Mouse (Mus musculus) stomach, embryonic 16.5 days (tissue): ENCODE results near the gene Csde1. TPM values are rescaled to one million over a fixed set of nuclear protein-coding genes. Genes with fewer than 3 reads are reported as not detected.

Experiments
- ATAC-seq: fragments of 200-750 bp; cut with Nextera tagmentation; 2 replicates; pipeline ENCODE4 v1.8.0; 2017; ENCODE audit warnings: moderate number of reproducible peaks, moderate TSS enrichment; ENCODE audit not compliant: insufficient read depth, low FRiP score
- H3K27ac ChIP-seq: fragments of 300-500 bp; sonication (generic); 2 replicates; pipeline ENCODE4 v1.5.1; 2014; ENCODE audit warnings: low read length
- H3K27me3 ChIP-seq: fragments of 300-500 bp; sonication (generic); 2 replicates; pipeline ENCODE4 v1.6.1; 2014; ENCODE audit warnings: low read length, control low read depth, mixed read lengths; ENCODE audit not compliant: control insufficient read depth, insufficient read depth
- H3K36me3 ChIP-seq: fragments of 300-500 bp; sonication (generic); 2 replicates; pipeline ENCODE4 v1.6.1; 2014; ENCODE audit warnings: low read length; ENCODE audit not compliant: control insufficient read depth, insufficient read depth
- H3K4me1 ChIP-seq: fragments of 300-500 bp; sonication (generic); 2 replicates; pipeline ENCODE4 v1.6.1; 2014; ENCODE audit warnings: low read length, control low read depth, mixed read lengths; ENCODE audit not compliant: control insufficient read depth, insufficient read depth
- H3K4me2 ChIP-seq: fragments of 300-500 bp; sonication (generic); 2 replicates; pipeline ENCODE4 v1.6.1; 2014; ENCODE audit warnings: low read depth, low read length, mixed read lengths
- H3K4me3 ChIP-seq: fragments of 300-500 bp; sonication (generic); replicated peaks from 2 replicates; pipeline ENCODE4 v1.5.1; 2014; ENCODE audit warnings: mild to moderate bottlenecking, low read length
- H3K9ac ChIP-seq: fragments of 300-500 bp; sonication (generic); 2 replicates; pipeline ENCODE4 v1.6.1; 2014; ENCODE audit warnings: low read length
- H3K9me3 ChIP-seq: fragments of 300-500 bp; sonication (generic); replicated peaks from 2 replicates; pipeline ENCODE4 v1.6.1; 2016; ENCODE audit warnings: low read length, control low read depth; ENCODE audit not compliant: control insufficient read depth
- WGBS: fragments of 180-500 bp; shearing (Covaris S2); extraction: QIAGEN DNeasy Blood & Tissue Kit; methylation state at CpG from one replicate; pipeline ENCODE4 v1.1.7; 2014; 5-methylcytosine and 5-hydroxymethylcytosine counted together
- polyA plus RNA-seq: library from polyadenylated mRNA; unstranded; fragments of >200 nt; fragmentation: Nextera tagmentation; extraction: Ambion mirVana; gene quantifications from 2 replicates; pipeline ENCODE4 v1.2.1, GENCODE M21; 2015

Csde1 gene
- polyA plus RNA-seq, 1 experiment from 2014 or later: 312 TPM

- Histone ChIP-seq H3K9me3 (no peaks in the 10 kb centered on the region), H3K4me2 (peak within 1 kb of the TSS; percentile 63), H3K9ac (peak within 1 kb of the TSS; percentile 93), H3K4me3 (peak within 1 kb of the TSS; percentile 82), H3K36me3 (peaks cover 16% of the 10 kb centered on the region), H3K4me1 (0 out of 2 replicates have a peak, but pooled peaks cover 10% of the 10 kb centered on the region), H3K27me3 (no peaks in the 10 kb centered on the region), H3K27ac (peak within 1 kb of the TSS; percentile 96)
- WGBS: under 1% methylated on average over 51 of the region's 60 CpGs
- peak; percentile 97 for ATAC-seq
These were observed 24.5 kb upstream of the Csde1 start, which contains the start of gene Sike1 for GRCm38 (mm10) chr3:102995605-102996321. Sike1 (plus strand) TSS chr3:102995708.

- Histone ChIP-seq H3K27ac (no peak overlapping the region), H3K36me3 (peaks cover 19% of the 10 kb centered on the region), H3K4me2 (no peak overlapping the region), H3K9me3 (no peaks in the 10 kb centered on the region), H3K9ac (no peak overlapping the region), H3K4me1 (0 out of 2 replicates have a peak, but pooled peaks cover 10% of the 10 kb centered on the region), H3K4me3 (no peak overlapping the region), H3K27me3 (no peaks in the 10 kb centered on the region)
- 63% methylated on average over 10 of the region's 10 CpGs for WGBS
- ATAC-seq: no peak
These were observed 23.2 kb upstream of the Csde1 start for GRCm38 (mm10) chr3:102997036-102997435.

GRCm38 (mm10) chr3:102997591-102997990 is 22.6 kb upstream of the Csde1 start:
- Histone ChIP-seq H3K27ac (no peak overlapping the region), H3K9ac (no peak overlapping the region), H3K27me3 (no peaks in the 10 kb centered on the region), H3K4me3 (no peak overlapping the region), H3K4me2 (no peak overlapping the region), H3K36me3 (peaks cover 19% of the 10 kb centered on the region), H3K9me3 (no peaks in the 10 kb centered on the region), H3K4me1 (0 out of 2 replicates have a peak, but pooled peaks cover 10% of the 10 kb centered on the region)
- ATAC-seq: no peak
- 78% methylated on average over 3 of the region's 3 CpGs for WGBS

- H3K4me3 ChIP-seq: no peak overlapping the region
- 0 out of 2 replicates have a peak, but pooled peaks cover under 1% of the 10 kb centered on the region for H3K4me1 ChIP-seq
- no peak overlapping the region for H3K27ac ChIP-seq
- 94% methylated on average over 7 of the region's 7 CpGs for WGBS
- H3K9ac ChIP-seq: no peak overlapping the region
- H3K4me2 ChIP-seq: no peak overlapping the region
- H3K27me3 ChIP-seq: no peaks in the 10 kb centered on the region
- H3K9me3 ChIP-seq: no peaks in the 10 kb centered on the region
- ATAC-seq: no peak
- H3K36me3 ChIP-seq: peaks cover 19% of the 10 kb centered on the region
These were observed 18.6 kb upstream of the Csde1 start for GRCm38 (mm10) chr3:103001595-103001994.

GRCm38 (mm10) chr3:103017350-103017749 is 2.9 kb upstream of the Csde1 start:
- no peak overlapping the region for H3K4me2 ChIP-seq
- WGBS: 78% methylated on average over 2 of the region's 2 CpGs
- H3K36me3 ChIP-seq: no peaks in the 10 kb centered on the region
- no peaks in the 10 kb centered on the region for H3K9me3 ChIP-seq
- no peak for ATAC-seq
- peaks cover 2% of the 10 kb centered on the region; the same call in 1 of the 2 replicates for H3K4me1 ChIP-seq
- H3K9ac ChIP-seq: no peak overlapping the region
- no peak overlapping the region for H3K27ac ChIP-seq
- no peaks in the 10 kb centered on the region for H3K27me3 ChIP-seq
- H3K4me3 ChIP-seq: no peak overlapping the region

GRCm38 (mm10) chr3:103019462-103019861 is 764 bp upstream of the Csde1 start:
- H3K4me1 ChIP-seq: peaks cover 2% of the 10 kb centered on the region; the same call in 1 of the 2 replicates
- no peak overlapping the region for H3K9ac ChIP-seq
- no peak for ATAC-seq
- H3K36me3 ChIP-seq: no peaks in the 10 kb centered on the region
- no peak overlapping the region for H3K4me3 ChIP-seq
- peak overlapping the region; percentile 98 for H3K27ac ChIP-seq
- no peaks in the 10 kb centered on the region for H3K27me3 ChIP-seq
- WGBS: 93% methylated on average over 2 of the region's 2 CpGs
- no peaks in the 10 kb centered on the region for H3K9me3 ChIP-seq
- H3K4me2 ChIP-seq: peak overlapping the region; percentile 57

GRCm38 (mm10) chr3:103020943-103021638 is 865 bp downstream of the Csde1 start:
- ATAC-seq: peak; percentile 94
- no peaks in the 10 kb centered on the region for H3K36me3 ChIP-seq
- no peaks in the 10 kb centered on the region for H3K9me3 ChIP-seq
- H3K4me1 ChIP-seq: peaks cover 2% of the 10 kb centered on the region; the same call in 1 of the 2 replicates
- WGBS: under 1% methylated on average over 35 of the region's 37 CpGs
- H3K27me3 ChIP-seq: no peaks in the 10 kb centered on the region
- peak overlapping the region; percentile 94 for H3K4me3 ChIP-seq
- peak overlapping the region; percentile 100 for H3K9ac ChIP-seq
- peak overlapping the region; percentile 98 for H3K27ac ChIP-seq
- H3K4me2 ChIP-seq: peak overlapping the region; percentile 69

GRCm38 (mm10) chr3:103026174-103026573 is 5.9 kb downstream of the Csde1 start:
- no peak for ATAC-seq
- peaks cover 15% of the 10 kb centered on the region for H3K36me3 ChIP-seq
- WGBS: 100% methylated on average over 1 of the region's 1 CpGs

GRCm38 (mm10) chr3:103040285-103040684 is 20.1 kb downstream of the Csde1 start:
- ATAC-seq: no peak
- no peak overlapping the region for H3K4me2 ChIP-seq
- no peak overlapping the region for H3K27ac ChIP-seq
- H3K9ac ChIP-seq: no peak overlapping the region
- H3K4me1 ChIP-seq: no peaks in the 10 kb centered on the region
- H3K36me3 ChIP-seq: peaks cover 11% of the 10 kb centered on the region
- 82% methylated on average over 6 of the region's 6 CpGs for WGBS
- H3K4me3 ChIP-seq: no peak overlapping the region
- no peaks in the 10 kb centered on the region for H3K9me3 ChIP-seq
- H3K27me3 ChIP-seq: no peaks in the 10 kb centered on the region

More at GRCm38 (mm10) chr3:103026174-103026573, 5.9 kb downstream of the Csde1 start:
- Histone ChIP-seq H3K27me3 (no peaks in the 10 kb centered on the region), H3K4me2 (no peak overlapping the region), H3K4me3 (no peak overlapping the region), H3K27ac (no peak overlapping the region), H3K9ac (no peak overlapping the region), H3K9me3 (no peaks in the 10 kb centered on the region), H3K4me1 (0 out of 2 replicates have a peak, but pooled peaks cover 2% of the 10 kb centered on the region)
